Mouse (Mus musculus) embryo, embryonic 9.5 days (tissue): ENCODE results near the gene Daam2.
"Not testable (repeated sequence)": the region's sequence is repeated elsewhere in the genome, so short reads cannot be mapped to it uniquely, and the experiment has no call there.

Source experiments
- DNase-seq: peaks from one replicate; pipeline ENCODE4 v3.0.0-alpha.2; 2017; ENCODE audit errors: extremely low spot score

Daam2 gene

DNA sequence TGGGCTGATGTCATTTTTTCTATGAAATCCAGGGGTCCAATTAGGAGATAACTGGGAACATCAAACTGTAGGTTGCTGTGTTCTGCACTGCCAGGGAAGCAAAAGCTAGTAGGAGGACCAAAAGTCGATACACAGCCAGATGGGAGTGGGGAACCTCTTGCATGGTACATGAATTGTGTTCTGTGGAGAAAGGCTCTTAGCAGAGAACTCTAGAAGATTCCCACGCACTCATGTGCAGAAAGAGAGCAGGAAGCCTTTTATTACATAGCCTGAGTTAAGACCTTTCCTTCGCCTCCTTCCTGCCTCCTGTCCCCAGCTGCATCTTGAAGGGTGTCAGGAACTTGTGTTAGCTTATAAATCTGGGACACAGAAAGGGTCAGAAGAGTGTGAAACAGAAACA is 82.3 kb downstream of the Daam2 start:
- no peak for DNase-seq

DNA sequence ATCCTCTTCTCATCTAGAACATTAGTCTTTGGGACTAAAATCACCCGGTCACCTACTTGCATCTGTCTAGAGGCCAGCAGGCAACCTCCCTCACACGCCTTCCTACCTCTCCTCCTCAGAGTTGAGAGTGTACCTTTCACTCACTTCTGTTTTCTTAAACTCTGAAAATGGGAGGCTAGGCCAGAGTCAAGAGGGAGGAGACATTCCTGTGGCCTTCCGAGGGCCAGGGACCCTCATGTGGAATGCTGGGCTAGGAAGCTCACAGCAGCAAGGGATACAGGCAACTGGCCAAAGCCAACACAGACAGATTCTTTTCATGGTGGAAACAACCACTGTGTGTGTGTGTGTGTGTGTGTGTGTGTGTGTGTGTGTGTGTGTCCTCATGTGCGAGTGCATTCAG is 86.8 kb downstream of the Daam2 start:
- DNase-seq: no peak

DNA sequence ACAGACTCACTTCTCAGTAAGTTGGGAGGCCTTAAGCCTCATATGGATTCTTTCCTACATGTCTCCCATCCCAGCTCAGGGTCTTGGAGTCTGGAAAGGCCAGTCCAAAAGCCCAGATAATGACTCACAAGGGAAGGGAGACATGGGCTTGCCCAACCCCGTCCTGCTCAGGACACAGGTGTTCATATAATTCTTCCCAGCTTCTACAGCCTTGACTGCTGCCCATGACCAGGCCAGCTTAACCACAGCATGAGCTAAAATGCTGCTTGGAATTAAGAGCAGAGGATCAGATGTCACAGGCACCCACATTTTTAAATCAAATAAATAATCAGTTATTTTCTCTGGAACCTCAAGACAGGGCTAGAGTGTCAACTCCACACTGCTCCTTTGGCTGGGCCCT is 89.0 kb downstream of the Daam2 start:
- no peak for DNase-seq

DNA sequence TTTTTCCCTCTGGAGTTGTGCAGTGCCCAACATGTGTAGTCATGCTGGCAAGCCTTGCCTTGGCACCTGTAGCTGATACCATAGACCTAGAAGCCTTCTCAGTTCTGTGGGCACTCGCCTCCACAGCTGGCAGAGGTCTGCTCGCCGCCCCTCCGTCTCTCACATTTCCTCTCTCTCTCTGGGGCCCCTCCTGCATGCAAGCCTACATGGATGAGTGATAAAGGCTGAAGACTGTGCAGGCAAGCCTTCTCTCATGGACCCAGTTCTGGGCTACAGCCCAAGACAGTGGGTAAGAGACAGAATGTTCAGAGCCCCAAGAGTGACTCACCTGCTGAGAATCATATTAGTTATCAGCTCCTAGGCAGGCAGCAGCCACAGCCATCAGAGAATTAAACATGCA is 90.1 kb downstream of the Daam2 start:
- no peak for DNase-seq

DNA sequence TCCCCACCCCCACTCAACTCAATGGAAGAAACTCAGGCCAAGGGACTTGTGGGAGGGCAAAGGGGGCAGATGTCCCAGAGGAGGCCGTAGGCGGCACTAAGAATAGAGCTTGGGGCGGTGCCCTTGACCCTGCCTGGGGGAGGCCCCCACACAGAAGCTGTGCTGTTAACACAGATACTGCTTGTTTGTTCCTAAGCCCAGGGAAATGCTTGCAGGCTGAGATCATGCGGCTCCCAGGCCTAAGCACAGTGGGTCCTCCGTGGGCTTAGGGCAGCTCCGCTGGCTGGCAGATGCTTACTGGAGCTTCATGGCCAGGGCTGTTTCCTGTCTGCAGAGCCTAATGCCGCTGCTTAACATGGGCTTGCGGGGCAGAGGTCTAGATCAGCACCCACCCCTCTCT is 91.5 kb downstream of the Daam2 start:
- no peak for DNase-seq

DNA sequence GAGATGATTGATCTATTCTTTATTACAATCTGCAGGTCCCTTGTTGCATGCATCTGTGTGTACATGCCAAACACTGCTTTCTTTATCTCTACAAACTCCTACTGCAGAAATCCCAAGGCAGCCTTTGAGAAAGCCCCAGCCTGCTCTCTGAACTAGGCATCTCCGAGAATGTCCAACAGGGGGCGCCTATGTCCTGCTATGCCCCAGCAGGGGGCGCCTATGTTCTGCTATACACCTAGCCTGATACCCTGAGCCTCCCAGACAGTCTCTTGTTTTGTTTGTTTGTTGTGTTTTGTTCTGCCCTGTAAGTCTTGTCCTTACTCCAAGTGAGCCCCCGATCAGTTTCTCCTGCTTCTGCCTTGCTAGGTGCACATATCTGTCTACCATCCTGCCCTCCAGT is 95.9 kb downstream of the Daam2 start:
- DNase-seq: peak; percentile 58

DNA sequence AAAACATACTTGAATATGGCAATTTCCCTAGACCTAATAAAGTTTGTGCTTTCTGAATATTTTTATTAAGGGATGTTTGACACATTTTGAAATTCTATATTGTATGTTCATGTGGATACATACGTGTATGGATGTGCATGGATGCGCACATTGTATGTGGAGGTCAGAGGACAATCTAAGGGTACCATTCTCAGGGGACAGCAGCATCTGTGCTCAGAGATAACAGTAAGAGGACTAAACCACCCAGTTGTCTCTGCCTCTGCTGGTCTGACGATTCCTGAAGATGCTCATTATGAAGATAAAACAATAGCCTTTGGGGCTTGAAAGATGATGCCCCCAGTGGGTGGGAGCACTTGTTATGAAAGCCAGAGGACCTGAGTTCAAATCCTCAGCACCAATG is 99.3 kb downstream of the Daam2 start:
- no peak for DNase-seq

DNA sequence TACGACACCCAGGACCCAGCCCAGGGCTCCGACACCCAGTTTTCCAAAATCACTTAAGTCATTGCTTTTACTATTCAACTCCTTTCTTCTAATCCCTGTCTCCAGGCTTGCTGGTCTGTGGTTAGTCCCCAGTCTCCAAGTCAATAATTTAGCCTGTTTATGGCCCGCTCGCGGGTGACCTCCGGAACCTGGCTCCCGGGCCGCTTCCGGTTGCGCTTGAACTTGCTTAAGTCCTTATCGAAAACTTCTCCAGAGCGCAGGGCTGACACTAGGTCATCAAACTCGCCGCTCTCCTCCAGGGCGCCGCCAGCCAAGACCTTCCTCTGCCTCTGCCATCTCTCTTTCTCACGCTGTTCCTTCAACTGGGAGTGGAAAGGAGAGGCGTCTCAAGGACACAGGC is 105.8 kb downstream of the Daam2 start:
- no peak for DNase-seq

DNA sequence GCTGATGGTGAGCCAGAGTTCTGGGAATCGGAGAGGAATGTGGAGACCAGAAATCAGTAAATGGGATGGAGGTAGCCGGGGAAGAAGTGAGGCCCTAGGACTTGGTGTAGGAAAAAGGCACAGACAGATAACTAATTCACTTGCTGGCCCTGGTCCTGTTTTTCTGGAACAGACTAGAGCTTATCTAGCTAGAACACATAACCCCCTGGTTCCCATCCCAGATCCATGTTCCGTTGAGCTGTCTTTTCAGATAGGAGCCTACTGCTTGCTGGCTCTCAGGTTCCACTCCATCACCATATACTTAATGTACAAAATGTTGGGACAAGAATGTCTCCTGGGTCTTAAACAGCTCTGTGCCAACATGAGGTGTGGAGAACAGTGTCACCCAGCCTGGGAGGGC is 106.3 kb downstream of the Daam2 start:
- DNase-seq: no peak

DNA sequence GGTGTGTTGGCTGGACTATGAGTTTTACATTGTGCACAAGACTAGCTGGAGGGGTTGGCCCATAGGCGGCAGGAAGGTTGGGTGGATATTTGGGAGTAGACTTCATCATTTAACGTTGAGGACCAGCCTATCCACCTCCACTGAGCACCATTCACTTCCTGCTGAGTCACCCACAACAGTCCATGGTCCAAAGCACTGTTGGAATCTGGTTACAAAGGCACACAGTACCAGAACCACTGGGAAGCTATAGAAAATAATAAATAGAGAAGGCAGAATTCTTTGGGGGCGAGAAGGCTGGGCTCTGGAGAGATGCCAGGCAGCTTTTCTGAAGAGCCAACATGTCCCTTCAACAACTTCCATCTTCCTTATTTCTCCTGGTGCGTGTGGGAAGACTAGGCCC is 107.8 kb downstream of the Daam2 start:
- no peak for DNase-seq

DNA sequence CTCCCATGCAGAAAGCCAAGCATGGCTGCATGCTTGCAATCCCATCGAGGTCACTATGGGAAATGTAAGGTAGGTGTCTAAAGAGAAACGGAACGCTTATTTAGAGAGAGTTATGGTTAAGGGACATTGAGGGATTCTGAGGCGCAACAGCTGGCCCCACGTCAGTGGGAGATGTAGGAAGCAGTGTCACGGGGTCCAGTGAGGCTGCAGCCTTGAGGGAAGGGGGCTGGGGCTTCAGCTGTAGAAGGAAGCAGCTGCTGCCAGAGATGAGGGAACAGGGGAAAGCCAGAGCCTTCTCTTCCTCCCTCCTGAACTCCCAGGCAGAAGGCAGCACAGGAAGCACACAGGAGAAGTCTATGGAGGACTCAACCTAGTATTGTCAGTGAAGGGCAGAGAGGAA is 113.2 kb downstream of the Daam2 start:
- no peak for DNase-seq

DNA sequence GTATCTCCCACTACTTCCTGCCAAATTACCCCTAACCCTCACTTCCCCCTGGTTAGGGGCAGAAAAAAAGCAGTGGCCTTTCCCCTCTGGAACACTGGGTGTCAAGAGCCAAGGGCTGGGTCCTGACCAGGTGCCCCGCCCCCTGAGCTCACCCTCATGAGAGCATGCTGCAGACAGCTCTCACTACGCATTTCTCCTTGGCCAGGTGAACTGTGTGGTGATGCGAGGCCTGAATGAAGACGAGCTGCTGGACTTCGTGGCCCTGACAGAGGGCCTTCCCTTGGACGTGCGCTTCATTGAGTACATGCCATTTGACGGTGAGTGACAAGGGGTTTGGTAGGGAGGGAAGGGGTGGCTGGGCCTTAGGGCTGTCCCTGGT is 114.9 kb downstream of the Daam2 start:
- DNase-seq: no peak

DNA sequence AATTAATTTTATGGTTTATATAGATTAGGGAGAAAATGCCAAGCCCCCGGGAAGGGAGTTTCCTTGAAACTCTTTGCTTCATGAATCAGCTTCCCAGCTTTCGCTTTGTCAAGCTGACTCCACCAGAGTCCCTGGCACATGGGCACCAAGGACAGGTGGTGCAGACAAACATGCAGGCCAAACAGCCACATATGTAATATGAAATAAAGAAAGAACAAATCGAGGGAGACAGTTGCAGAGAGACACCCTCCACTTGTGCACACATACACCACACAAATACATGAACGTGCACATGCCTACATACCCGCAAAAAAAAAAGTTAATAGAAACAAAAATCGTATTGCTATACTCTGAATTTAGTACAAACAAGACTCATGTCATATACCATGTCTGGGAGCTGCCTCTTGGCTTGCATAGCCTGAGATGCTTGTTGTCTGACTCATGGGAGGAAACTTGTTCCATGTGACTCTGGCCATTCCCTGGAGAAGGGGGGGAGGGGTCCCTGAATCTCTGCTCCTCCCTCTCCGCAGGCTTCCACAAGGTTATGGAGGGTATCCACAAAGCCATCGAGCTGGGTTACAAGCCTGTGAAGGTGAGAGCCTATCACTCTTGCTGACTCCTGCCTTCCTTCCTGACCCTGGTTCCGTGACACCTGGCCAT is 115.4 kb downstream of the Daam2 start:
- DNase-seq: peak; percentile 39

DNA sequence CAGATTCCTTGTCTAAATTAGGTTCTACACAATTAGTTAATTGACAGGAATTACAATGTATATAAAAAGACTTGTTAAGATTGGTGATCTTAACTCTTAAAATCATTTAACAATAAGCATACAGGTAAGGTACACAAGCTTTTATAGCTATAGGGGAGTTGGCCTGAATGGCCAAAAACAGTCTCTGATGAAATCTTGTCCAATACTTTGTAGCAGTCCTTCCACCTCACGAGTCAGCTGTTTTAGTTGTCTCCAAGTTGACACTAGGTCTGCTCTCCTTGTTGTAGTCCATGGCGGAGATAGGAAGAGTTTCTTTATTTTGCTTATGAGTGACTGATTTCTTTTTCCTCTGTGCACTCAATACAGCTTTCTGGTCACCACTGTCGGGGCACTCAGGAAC is 121.3 kb downstream of the Daam2 start:
- DNase-seq: not testable (repeated sequence)

DNA sequence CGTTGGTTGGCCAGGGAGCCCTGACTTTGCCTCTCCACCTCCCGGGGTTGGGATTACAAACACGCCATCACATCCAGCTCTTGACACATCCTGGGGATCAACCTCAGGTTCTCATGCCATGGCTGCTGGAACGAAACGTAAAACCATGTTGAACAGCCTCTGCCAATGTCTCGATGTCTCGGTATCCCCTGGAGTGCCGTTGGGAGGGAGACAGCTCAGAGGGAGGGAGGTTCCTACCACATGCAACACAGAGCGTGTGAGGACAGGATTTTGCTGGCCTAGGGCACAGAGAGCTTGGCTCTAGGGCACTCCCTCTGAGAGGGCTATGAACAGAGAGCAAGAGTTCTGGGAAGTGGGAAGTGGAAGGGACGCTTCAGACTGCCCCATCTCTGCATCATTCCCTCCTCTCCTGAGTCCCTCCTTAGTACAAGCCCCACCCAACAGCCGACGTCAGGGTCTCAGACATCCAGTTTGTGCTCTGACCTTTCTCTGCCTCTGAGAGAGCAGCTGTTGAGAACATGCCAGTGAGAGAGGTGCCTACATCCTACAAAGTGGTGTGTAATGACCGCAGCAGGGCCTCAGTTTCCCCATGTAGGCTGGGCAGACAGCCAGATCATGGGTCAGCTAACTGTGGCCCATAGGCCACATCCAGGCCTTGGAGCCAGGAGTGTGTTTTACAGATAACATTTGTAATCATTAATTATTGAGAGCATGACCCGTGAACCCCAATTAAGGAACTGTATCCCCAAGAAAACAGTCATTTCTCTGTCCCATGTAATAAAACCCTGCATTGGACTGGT is 123.6 kb downstream of the Daam2 start:
- no peak for DNase-seq

DNA sequence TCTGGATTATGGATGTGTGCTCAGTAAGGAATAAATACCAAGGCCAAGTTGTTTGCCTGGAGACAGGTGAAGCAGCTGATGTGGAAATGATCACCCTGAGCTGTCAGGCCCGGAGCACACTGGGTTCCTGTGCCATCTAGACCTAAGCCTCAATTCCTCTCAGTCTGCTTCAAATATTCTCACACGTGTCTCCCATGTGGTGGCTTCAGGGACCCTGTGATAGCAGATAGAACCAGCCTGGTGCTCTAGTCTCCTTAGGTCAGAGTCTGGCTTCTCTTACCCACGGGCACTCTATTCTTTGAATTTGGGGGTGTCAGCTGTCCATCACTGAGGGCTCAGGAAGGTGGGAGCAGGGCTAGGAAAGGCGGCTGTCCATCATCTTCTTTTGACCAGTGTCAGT is 124.4 kb downstream of the Daam2 start:
- DNase-seq: no peak

DNA sequence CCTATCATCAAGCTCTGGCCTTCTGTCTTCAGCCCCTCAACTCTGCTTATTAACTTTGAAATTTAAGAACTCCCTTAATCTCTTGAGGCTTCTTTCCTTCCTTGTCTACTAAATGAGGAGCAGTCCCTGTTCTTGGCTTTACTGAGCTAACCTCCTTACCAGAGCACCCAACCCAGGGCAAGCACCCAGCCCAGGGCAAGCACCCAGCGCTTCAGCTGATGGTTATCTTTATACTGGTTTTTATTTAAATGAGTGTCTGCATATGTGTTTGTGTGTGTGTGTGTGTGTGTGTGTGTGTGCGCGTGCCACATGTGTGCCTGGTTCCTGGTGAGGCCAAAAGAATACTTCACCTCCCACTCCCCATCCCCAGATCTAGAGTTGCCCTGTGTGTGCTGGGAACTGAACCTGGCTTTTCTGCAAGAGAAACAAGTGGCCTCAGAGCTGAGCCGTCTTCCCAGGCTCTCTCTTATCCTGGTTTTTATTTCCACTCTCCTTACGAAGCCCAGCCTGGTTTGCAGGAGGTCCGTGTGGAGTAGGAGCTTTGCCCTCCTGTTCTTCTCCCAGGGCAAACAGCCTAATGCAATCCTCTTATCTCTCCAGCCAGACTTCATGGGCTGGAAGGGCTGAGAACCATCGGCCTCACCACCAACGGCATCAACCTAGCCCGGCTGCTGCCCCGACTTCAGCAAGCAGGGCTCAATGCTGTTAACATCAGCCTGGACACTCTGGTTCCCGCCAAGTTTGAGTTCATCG is 125.1 kb downstream of the Daam2 start:
- DNase-seq: no peak

DNA sequence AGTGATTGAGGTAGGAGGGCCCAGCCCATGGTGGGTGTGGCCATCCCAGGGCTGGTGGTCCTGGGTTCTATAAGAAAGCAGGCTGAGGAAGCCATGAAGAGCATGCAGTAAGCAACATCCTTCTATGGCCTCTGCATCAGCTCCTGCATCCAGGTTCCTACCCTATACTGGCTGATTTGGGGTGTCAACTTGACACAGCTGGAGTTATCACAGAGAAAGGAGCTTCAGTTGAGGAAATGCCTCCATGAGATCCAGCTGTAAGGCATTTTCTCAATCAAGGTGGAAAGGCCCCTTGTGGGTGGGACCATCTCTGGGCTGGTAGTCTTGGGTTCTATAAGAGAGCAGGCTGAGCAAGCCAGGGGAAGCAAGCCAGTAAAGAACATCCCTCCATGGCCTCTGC is 126.8 kb downstream of the Daam2 start:
- not testable (repeated sequence) for DNase-seq

DNA sequence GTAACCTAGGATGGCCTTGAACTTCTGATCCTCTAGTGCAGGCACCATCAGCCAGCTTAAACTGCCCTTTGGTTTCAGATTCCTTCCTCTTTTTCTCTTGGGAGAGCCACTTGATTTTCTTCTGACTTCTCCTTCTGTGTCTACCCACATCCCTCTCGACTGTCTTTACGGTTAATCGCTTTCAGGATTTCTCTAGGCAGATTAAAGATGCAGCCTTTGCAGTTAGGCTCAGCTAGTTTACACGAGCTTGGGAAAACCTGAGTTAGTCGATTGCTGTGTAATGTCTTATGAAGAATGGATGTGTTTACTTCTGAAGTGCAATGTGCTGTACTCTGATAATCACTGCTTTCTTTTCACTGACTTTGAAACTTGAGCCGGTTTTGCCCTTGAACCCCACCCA is 127.5 kb downstream of the Daam2 start:
- DNase-seq: no peak

DNA sequence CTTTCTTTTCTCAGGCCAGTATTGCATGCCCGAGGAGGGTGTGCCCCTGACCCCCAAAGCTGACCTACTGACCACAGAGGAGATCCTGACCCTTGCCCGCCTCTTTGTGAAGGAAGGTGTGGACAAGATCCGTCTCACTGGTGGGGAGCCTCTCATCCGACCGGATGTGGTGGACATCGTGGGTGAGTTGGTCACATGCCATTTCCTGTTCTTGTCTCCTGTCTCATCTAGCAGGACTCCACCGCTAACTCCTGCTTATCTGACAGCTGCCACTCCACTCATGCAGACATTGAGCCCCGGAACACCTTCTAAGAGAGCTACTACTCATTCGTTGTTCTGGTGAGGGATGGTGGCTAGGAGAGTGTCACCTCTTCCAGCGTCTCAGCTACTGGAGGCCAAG is 129.1 kb downstream of the Daam2 start:
- DNase-seq: no peak

DNA sequence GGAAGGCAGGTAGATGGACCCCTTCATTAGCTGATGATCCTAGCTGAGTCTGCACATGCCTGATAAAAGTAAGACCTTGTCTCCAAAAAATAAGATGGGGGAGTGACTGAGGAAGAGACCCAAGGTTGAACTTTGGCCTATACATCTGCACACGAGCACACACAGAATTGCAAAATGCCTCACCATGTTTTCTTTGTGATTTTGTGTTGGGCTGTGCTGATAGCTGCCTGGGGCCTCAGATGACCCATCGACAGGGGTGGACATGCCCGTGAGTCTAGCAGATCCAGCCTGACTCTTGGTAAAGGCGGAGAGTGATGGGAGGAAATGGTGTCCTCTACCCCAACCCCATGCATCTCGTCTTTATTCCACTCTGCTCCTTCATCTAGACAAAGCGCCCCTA is 129.9 kb downstream of the Daam2 start:
- no peak for DNase-seq

DNA sequence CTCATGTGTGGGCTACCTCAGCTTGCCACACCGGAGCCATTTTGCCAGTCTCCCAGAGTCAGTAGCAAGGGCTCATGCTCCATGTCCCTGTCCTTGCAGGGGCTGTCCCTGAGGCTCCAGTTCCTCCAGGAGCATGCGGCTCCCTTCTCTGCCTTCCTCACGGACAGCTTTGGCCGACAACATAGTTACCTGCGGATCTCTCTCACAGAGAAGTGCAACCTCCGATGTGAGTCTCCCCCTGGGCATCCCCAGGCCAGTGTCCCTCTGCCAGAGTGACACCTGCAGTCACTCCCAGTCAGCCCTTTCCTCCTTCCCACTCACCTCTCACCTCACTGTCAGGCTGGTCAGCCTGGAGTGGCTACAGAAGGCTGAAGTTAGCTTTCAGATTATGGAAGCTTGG is 131.1 kb downstream of the Daam2 start:
- DNase-seq: no peak
